Mouse (Mus musculus) telencephalon, adult 2 months (tissue): Measurements from ENCODE around the gene Gm4305.
"Not testable (repeated sequence)": the region's sequence is repeated elsewhere in the genome, so short reads cannot be mapped to it uniquely, and the experiment has no call there.

ENCODE experiments used
- DNase-seq: peaks from one replicate; pipeline ENCODE4 v3.0.0-alpha.2; 2011; ENCODE audit warnings: low read depth, low spot score

The Gm4305 gene

DNA sequence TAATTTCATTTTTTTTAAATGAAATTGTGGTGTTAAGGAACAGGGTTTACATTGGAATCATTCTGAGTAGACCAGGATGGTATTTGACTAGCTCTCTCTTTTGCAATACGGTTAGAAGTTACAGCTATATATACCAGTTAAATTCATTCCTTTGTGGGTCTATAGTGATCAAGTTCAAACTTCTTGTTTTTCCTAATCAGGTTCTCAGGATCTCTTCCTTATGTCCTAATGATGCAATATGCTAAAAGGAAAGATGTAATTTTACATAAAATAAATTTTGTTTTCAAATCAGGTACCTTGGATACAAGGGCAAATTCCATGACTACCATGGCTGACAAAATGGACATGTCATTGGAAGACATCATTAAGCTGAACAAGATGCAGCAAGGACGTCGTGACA is at the start of gene Gm4305:
TSS of gene Gm4305 (plus strand) at position 301 of the 400 bp plus-strand sequence.
- not testable (repeated sequence) for DNase-seq

DNA sequence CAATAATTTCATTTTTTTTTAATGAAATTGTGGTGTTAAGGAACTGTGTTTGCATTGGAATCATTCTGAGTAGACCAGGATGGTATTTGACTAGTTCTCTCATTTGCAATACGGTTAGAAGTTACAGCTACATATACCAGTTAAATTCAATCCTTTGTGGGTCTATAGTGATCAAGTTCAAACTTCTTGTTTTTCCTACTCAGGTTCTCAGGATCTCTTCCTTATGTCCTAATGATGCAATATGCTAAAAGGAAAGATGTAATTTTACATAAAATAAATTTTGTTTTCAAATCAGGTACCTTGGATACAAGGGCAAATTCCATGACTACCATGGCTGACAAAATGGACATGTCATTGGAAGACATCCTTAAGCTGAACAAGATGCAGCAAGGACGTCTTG is 15.5 kb upstream of the Gm4305 start, which contains the start of gene Gm4301:
TSS of gene Gm4301 (plus strand) at position 301 of the 400 bp plus-strand sequence.
- DNase-seq, result not testable (repeated sequence)

DNA sequence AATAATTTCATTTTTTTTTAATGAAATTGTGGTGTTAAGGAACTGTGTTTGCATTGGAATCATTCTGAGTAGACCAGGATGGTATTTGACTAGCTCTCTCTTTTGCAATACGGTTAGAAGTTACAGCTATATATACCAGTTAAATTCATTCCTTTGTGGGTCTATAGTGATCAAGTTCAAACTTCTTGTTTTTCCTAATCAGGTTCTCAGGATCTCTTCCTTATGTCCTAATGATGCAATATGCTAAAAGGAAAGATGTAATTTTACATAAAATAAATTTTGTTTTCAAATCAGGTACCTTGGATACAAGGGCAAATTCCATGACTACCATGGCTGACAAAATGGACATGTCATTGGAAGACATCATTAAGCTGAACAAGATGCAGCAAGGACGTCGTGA is 10.4 kb upstream of the Gm4305 start, which contains the start of gene Gm4302:
TSS of gene Gm4302 (plus strand) at position 301 of the 400 bp plus-strand sequence.
- DNase-seq, result not testable (repeated sequence)

DNA sequence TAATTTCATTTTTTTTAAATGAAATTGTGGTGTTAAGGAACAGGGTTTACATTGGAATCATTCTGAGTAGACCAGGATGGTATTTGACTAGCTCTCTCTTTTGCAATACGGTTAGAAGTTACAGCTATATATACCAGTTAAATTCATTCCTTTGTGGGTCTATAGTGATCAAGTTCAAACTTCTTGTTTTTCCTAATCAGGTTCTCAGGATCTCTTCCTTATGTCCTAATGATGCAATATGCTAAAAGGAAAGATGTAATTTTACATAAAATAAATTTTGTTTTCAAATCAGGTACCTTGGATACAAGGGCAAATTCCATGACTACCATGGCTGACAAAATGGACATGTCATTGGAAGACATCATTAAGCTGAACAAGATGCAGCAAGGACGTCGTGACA is 5.2 kb upstream of the Gm4305 start, which contains the start of gene Gm4303:
TSS of gene Gm4303 (plus strand) at position 301 of the 400 bp plus-strand sequence.
- not testable (repeated sequence) for DNase-seq

DNA sequence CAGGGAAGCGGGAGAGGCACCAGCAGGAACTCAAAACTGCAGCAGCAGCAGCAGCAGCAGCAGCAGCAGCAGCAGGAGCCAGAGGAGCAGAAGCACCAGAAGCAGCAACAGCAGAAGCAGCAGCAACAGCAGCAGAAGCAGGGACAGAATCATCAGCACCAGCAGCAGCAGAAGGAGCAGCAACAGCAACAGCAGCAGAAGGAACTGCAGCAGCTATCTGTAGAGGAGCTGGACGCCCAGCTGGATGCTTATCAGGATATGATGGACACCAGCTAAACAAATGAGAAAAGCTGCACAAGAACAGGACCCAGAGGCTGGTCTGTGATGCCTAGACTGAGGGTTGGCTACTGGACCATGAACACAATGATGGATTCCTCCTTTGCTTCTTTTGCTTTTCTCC is 5.9 kb downstream of the Gm4305 start:
- not testable (repeated sequence) for DNase-seq

DNA sequence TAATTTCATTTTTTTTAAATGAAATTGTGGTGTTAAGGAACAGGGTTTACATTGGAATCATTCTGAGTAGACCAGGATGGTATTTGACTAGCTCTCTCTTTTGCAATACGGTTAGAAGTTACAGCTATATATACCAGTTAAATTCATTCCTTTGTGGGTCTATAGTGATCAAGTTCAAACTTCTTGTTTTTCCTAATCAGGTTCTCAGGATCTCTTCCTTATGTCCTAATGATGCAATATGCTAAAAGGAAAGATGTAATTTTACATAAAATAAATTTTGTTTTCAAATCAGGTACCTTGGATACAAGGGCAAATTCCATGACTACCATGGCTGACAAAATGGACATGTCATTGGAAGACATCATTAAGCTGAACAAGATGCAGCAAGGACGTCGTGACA is 10.1 kb downstream of the Gm4305 start, which contains the start of gene Gm4307:
TSS of gene Gm4307 (plus strand) at position 301 of the 400 bp plus-strand sequence.
- DNase-seq, result not testable (repeated sequence)

DNA sequence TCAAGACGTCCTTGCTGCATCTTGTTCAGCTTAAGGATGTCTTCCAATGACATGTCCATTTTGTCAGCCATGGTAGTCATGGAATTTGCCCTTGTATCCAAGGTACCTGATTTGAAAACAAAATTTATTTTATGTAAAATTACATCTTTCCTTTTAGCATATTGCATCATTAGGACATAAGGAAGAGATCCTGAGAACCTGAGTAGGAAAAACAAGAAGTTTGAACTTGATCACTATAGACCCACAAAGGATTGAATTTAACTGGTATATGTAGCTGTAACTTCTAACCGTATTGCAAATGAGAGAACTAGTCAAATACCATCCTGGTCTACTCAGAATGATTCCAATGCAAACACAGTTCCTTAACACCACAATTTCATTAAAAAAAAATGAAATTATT is 31.6 kb downstream of the Gm4305 start, which contains the start of gene Gm4312:
TSS of gene Gm4312 (minus strand) at position 101 of the 400 bp plus-strand sequence.
- not testable (repeated sequence) for DNase-seq
